ENCODE assay signal across 23 mouse cellular contexts in the genomic region with DNA sequence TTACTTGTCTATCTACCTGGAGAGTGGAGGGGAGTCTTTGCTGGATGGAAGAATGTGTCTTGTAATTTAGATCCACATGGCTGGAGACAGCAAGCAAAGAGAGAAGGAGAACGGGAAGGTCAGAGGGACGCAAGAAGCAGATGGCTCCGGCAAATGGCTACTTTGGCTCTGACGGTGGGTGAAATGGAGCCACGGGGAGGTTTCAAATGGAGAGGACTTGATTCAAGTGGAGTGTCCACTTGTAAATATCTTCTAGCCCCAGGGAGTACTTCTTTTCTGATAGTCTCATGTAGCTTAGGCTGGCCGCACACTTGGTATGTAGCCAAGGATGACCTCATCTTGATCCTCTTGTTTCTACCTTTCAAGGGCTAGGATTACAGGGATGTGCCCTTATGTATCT. TPM values are rescaled to one million over a fixed set of nuclear protein-coding genes. Genes with fewer than 3 reads are reported as not detected.
A peak's percentile ranks its signal among the peaks of the same experiment; 100 is the strongest.
DNase-seq lines count a peak whose midpoint lies in the region; ATAC-seq and TF ChIP-seq lines count a peak whose summit lies in the region.
"Had no signal": no experiment of that assay in that cellular context is flagged by ENCODE, and none has a peak within 500 bp of the region (broad histone marks: within the 10 kb centered on the region; RNA-seq: fewer than 3 reads in every experiment).

No protein-coding gene starts in this region.

- ATAC-seq in hindbrain, postnatal 0 days, result no peak
- ATAC-seq in hindbrain, embryonic 14.5 days (ENCODE audit: low FRiP score), result no peak
- no peak for ATAC-seq in stomach, postnatal 0 days (ENCODE audit: low FRiP score, low TSS enrichment)
- no peak for ATAC-seq in forebrain, embryonic 15.5 days (replicated peaks)
- ATAC-seq: intestine, postnatal 0 days had no signal

- no peak overlapping the region for H3K4me2 ChIP-seq in hindbrain, postnatal 0 days (ENCODE audit: low read depth, low read length)
- no peak overlapping the region for H3K4me2 ChIP-seq in hindbrain, embryonic 14.5 days (replicated peaks)
- H3K4me2 ChIP-seq in stomach, postnatal 0 days (replicated peaks; ENCODE audit: low read depth), result no peak overlapping the region
- no peak overlapping the region for H3K4me2 ChIP-seq in forebrain, embryonic 15.5 days (replicated peaks)
- H3K4me2 ChIP-seq: embryonic facial prominence, embryonic 15.5 days; heart, embryonic 13.5 days; hindbrain, embryonic 13.5 days; lung, embryonic 15.5 days had no signal

- DNase-seq in hindbrain, postnatal 0 days (ENCODE audit: low spot score), result peak; percentile 21
- no peak for DNase-seq in hindbrain, embryonic 14.5 days (ENCODE audit: low spot score)
- DNase-seq in cerebellum, adult 18-20 months, result peak; percentile 43 to 56
- DNase-seq in cerebellum, postnatal 14 days, result peak; percentile 69 to 73
- no peak for DNase-seq in stomach, postnatal 0 days (ENCODE audit: low spot score)
- no peak for DNase-seq in thymus, adult 2 months
- DNase-seq: kidney, postnatal 10 days; lung, postnatal 4 days; thymus, postnatal 36 days had no signal

- no peaks in the 10 kb centered on the region for H3K27me3 ChIP-seq in hindbrain, postnatal 0 days (ENCODE audit: insufficient read depth, low read length)
- H3K27me3 ChIP-seq in hindbrain, embryonic 14.5 days (ENCODE audit: control insufficient read depth, insufficient read depth, low read length), result no peaks in the 10 kb centered on the region
- H3K27me3 ChIP-seq in stomach, postnatal 0 days (ENCODE audit: control insufficient read depth, insufficient read depth, low read length), result no peaks in the 10 kb centered on the region
- no peaks in the 10 kb centered on the region; the same call in 1 of the 2 replicates for H3K27me3 ChIP-seq in thymus, adult 2 months (ENCODE audit: control insufficient read depth, insufficient read depth, low read length)
- H3K27me3 ChIP-seq in forebrain, embryonic 15.5 days, result no peaks in the 10 kb centered on the region
- H3K27me3 ChIP-seq: lung, embryonic 15.5 days had no signal

- no peaks in the 10 kb centered on the region for H3K4me1 ChIP-seq in hindbrain, postnatal 0 days (ENCODE audit: insufficient read depth, low read length)
- no peaks in the 10 kb centered on the region for H3K4me1 ChIP-seq in hindbrain, embryonic 14.5 days (replicated peaks; ENCODE audit: control insufficient read depth, insufficient read depth, low read length)
- no peaks in the 10 kb centered on the region for H3K4me1 ChIP-seq in stomach, postnatal 0 days (replicated peaks; ENCODE audit: control insufficient read depth, insufficient read depth)
- no peaks in the 10 kb centered on the region for H3K4me1 ChIP-seq in thymus, adult 2 months (replicated peaks; ENCODE audit: control insufficient read depth, insufficient read depth, low read length)
- H3K4me1 ChIP-seq in forebrain, embryonic 15.5 days, result no peaks in the 10 kb centered on the region
- H3K4me1 ChIP-seq: heart, embryonic 13.5 days; hindbrain, embryonic 13.5 days; lung, embryonic 15.5 days had no signal

- no peak overlapping the region for H3K4me3 ChIP-seq in hindbrain, postnatal 0 days (ENCODE audit: low read length)
- H3K4me3 ChIP-seq in hindbrain, embryonic 14.5 days (replicated peaks; ENCODE audit: low read length), result no peak overlapping the region
- H3K4me3 ChIP-seq in stomach, postnatal 0 days (ENCODE audit: low read depth, low read length), result no peak overlapping the region
- H3K4me3 ChIP-seq in thymus, adult 2 months (ENCODE audit: control insufficient read depth, insufficient read depth, low read length), result no peak overlapping the region
- no peak overlapping the region for H3K4me3 ChIP-seq in forebrain, embryonic 15.5 days
- H3K4me3 ChIP-seq: embryonic facial prominence, embryonic 15.5 days; heart, embryonic 13.5 days; hindbrain, embryonic 13.5 days; lung, embryonic 15.5 days had no signal

- H3K27ac ChIP-seq in hindbrain, postnatal 0 days, result no peak overlapping the region
- no peak overlapping the region for H3K27ac ChIP-seq in hindbrain, embryonic 14.5 days
- peak overlapping the region; percentile 69; the same call in 1 of the 2 replicates for H3K27ac ChIP-seq in stomach, postnatal 0 days (replicated peaks)
- no peak overlapping the region for H3K27ac ChIP-seq in thymus, adult 2 months (ENCODE audit: control insufficient read depth, insufficient read depth, low read length)
- H3K27ac ChIP-seq in forebrain, embryonic 15.5 days (replicated peaks), result no peak overlapping the region
- H3K27ac ChIP-seq: embryonic facial prominence, embryonic 15.5 days; heart, embryonic 13.5 days; hindbrain, embryonic 13.5 days; liver, embryonic 14.5 days; lung, embryonic 15.5 days had no signal

- no peak for TF ChIP-seq CTCF in hindbrain, postnatal 0 days (IDR thresholded peaks at IDR 0.05; ENCODE audit: low read depth)
- no peak for TF ChIP-seq CTCF in stomach, postnatal 0 days (IDR thresholded peaks at IDR 0.05; ENCODE audit: low read depth)
- no peak for TF ChIP-seq CTCF in thymus, adult 2 months (IDR thresholded peaks at IDR 0.05; ENCODE audit: borderline replicate concordance, control insufficient read depth, extremely low read depth, insufficient read depth, low read length, poor library complexity)

- no peaks in the 10 kb centered on the region for H3K9me3 ChIP-seq in hindbrain, postnatal 0 days (ENCODE audit: low read length)
- no peaks in the 10 kb centered on the region for H3K9me3 ChIP-seq in hindbrain, embryonic 14.5 days (ENCODE audit: control insufficient read depth, low read length)
- H3K9me3 ChIP-seq in stomach, postnatal 0 days (ENCODE audit: control insufficient read depth, low read length), result no peaks in the 10 kb centered on the region
- no peaks in the 10 kb centered on the region for H3K9me3 ChIP-seq in forebrain, embryonic 15.5 days
- H3K9me3 ChIP-seq: embryonic facial prominence, embryonic 15.5 days; heart, embryonic 13.5 days; hindbrain, embryonic 13.5 days; lung, embryonic 15.5 days had no signal

- no peak overlapping the region for H3K9ac ChIP-seq in hindbrain, postnatal 0 days (replicated peaks; ENCODE audit: low read length)
- H3K9ac ChIP-seq in hindbrain, embryonic 14.5 days, result no peak overlapping the region
- no peak overlapping the region for H3K9ac ChIP-seq in stomach, postnatal 0 days (ENCODE audit: low read length)
- H3K9ac ChIP-seq in forebrain, embryonic 15.5 days (replicated peaks), result no peak overlapping the region
- H3K9ac ChIP-seq: embryonic facial prominence, embryonic 15.5 days; heart, embryonic 13.5 days; hindbrain, embryonic 13.5 days; liver, embryonic 14.5 days; lung, embryonic 15.5 days had no signal

- TF ChIP-seq POLR2A in thymus, adult 2 months (IDR thresholded peaks at IDR 0.05; ENCODE audit: control insufficient read depth, extremely low read depth, insufficient read depth, low read length, poor library complexity), result no peak

- 74% methylated on average over 6 of the region's 6 CpGs for WGBS in hindbrain, postnatal 0 days
- 84% methylated on average over 6 of the region's 6 CpGs for WGBS in hindbrain, embryonic 14.5 days
- WGBS in stomach, postnatal 0 days, result 69% methylated on average over 6 of the region's 6 CpGs
- WGBS in thymus, adult 2 months, result 93% methylated on average over 6 of the region's 6 CpGs
- WGBS in forebrain, embryonic 15.5 days, result 82% methylated on average over 6 of the region's 6 CpGs

- no peaks in the 10 kb centered on the region for H3K36me3 ChIP-seq in hindbrain, postnatal 0 days (ENCODE audit: insufficient read depth, low read length)
- no peaks in the 10 kb centered on the region for H3K36me3 ChIP-seq in hindbrain, embryonic 14.5 days (replicated peaks; ENCODE audit: control insufficient read depth, insufficient read depth)
- H3K36me3 ChIP-seq in stomach, postnatal 0 days (ENCODE audit: control insufficient read depth, insufficient read depth, low read length), result no peaks in the 10 kb centered on the region
- no peaks in the 10 kb centered on the region for H3K36me3 ChIP-seq in thymus, adult 2 months (ENCODE audit: control insufficient read depth, insufficient read depth, low read length)
- no peaks in the 10 kb centered on the region for H3K36me3 ChIP-seq in forebrain, embryonic 15.5 days
- H3K36me3 ChIP-seq: embryonic facial prominence, embryonic 15.5 days; heart, embryonic 13.5 days; hindbrain, embryonic 13.5 days; lung, embryonic 15.5 days had no signal

- TF ChIP-seq EP300 in stomach, postnatal 0 days (optimal IDR thresholded peaks at IDR 0.05), result no peak

RNA-seq across cellular contexts. Expression of gene Ltbp4, which starts 38.7 kb away (rescaled TPM):
- total RNA-seq in hindbrain, postnatal 0 days (2014; rRNA removed), result 34.8 and 41.2 TPM in 2 replicates
- 10.5 and 10.6 TPM in 2 replicates for polyA plus RNA-seq in hindbrain, postnatal 0 days (2015; fragmentation: Nextera tagmentation; extraction: Ambion mirVana)
- polyA plus RNA-seq in hindbrain, embryonic 14.5 days (2014; fragmentation: Nextera tagmentation; extraction: Ambion mirVana), result 10.4 TPM in 2 replicates
- 81.0 and 94.8 TPM in 2 replicates for polyA plus RNA-seq in stomach, postnatal 0 days (2015; fragmentation: Nextera tagmentation; extraction: Ambion mirVana)
- polyA plus RNA-seq in thymus, adult 2 months (2012; rRNA removed), result 48.3 and 77.5 TPM in 2 replicates
- polyA plus RNA-seq in forebrain, embryonic 15.5 days (2015; fragmentation: Nextera tagmentation; extraction: Ambion mirVana), result 13.3 and 15.0 TPM in 2 replicates
- total RNA-seq: granulocyte monocyte progenitor cell, adult 5-6 weeks had no signal

RNA-seq across cellular contexts. Expression of gene Numbl, which starts 40.6 kb away (rescaled TPM):
- total RNA-seq in hindbrain, postnatal 0 days (2014; rRNA removed), result 140 and 161 TPM in 2 replicates
- polyA plus RNA-seq in hindbrain, postnatal 0 days (2015; fragmentation: Nextera tagmentation; extraction: Ambion mirVana), result 55.9 and 59.5 TPM in 2 replicates
- polyA plus RNA-seq in hindbrain, embryonic 14.5 days (2014; fragmentation: Nextera tagmentation; extraction: Ambion mirVana), result 36.2 and 39.2 TPM in 2 replicates
- polyA plus RNA-seq in stomach, postnatal 0 days (2015; fragmentation: Nextera tagmentation; extraction: Ambion mirVana), result 12.8 and 14.6 TPM in 2 replicates
- 10.3 and 10.7 TPM in 2 replicates for polyA plus RNA-seq in thymus, adult 2 months (2012; rRNA removed)
- 47.2 and 49.0 TPM in 2 replicates for polyA plus RNA-seq in forebrain, embryonic 15.5 days (2015; fragmentation: Nextera tagmentation; extraction: Ambion mirVana)

RNA-seq across cellular contexts. Expression of gene Shkbp1, which starts 57.0 kb away (rescaled TPM):
- 27.0 and 31.2 TPM in 2 replicates for total RNA-seq in hindbrain, postnatal 0 days (2014; rRNA removed)
- 20.0 and 20.2 TPM in 2 replicates for polyA plus RNA-seq in hindbrain, postnatal 0 days (2015; fragmentation: Nextera tagmentation; extraction: Ambion mirVana)
- polyA plus RNA-seq in hindbrain, embryonic 14.5 days (2014; fragmentation: Nextera tagmentation; extraction: Ambion mirVana), result 30.6 and 34.6 TPM in 2 replicates
- polyA plus RNA-seq in stomach, postnatal 0 days (2015; fragmentation: Nextera tagmentation; extraction: Ambion mirVana), result 26.3 and 27.3 TPM in 2 replicates
- polyA plus RNA-seq in thymus, adult 2 months (2012; rRNA removed), result 203 and 206 TPM in 2 replicates
- polyA plus RNA-seq in forebrain, embryonic 15.5 days (2015; fragmentation: Nextera tagmentation; extraction: Ambion mirVana), result 90.2 and 91.5 TPM in 2 replicates

RNA-seq across cellular contexts. Expression of gene Gm20479, which starts 58.4 kb away (rescaled TPM):
- total RNA-seq in hindbrain, postnatal 0 days (2014; rRNA removed), result not detected in 2 replicates
- not detected in 2 replicates for polyA plus RNA-seq in hindbrain, postnatal 0 days (2015; fragmentation: Nextera tagmentation; extraction: Ambion mirVana)
- polyA plus RNA-seq in hindbrain, embryonic 14.5 days (2014; fragmentation: Nextera tagmentation; extraction: Ambion mirVana), result not detected in 2 replicates
- 0.28 and 0.57 TPM in 2 replicates for polyA plus RNA-seq in stomach, postnatal 0 days (2015; fragmentation: Nextera tagmentation; extraction: Ambion mirVana)
- polyA plus RNA-seq in thymus, adult 2 months (2012; rRNA removed), result not detected in 2 replicates
- 0.46 TPM in 1 of 2 replicates, not detected in the other for polyA plus RNA-seq in forebrain, embryonic 15.5 days (2015; fragmentation: Nextera tagmentation; extraction: Ambion mirVana)
- total RNA-seq: heart, postnatal 25 days; layer of hippocampus, adult 18-20 months; layer of hippocampus, postnatal 25 days; left cerebral cortex, postnatal 14 days; MEL had no signal
- polyA plus RNA-seq: hindbrain, embryonic 13.5 days; limb, embryonic 14.5 days had no signal

Comparison
In these comparisons a context has a peak if more than half of its experiments do, and no peak if none do; other contexts are left out.
1. DNase-seq: peak in hindbrain, postnatal 0 days (single experiment), cerebellum, adult 18-20 months (2 of 2) and cerebellum, postnatal 14 days (2 of 2); none in hindbrain, embryonic 14.5 days (single experiment), stomach, postnatal 0 days (single experiment) and thymus, adult 2 months (single experiment).